Mouse (Mus musculus): ENCODE data around the gene Brsk2. TPM values are rescaled to one million over a fixed set of nuclear protein-coding genes. Genes with fewer than 3 reads are reported as not detected.
A peak's percentile ranks its signal among the peaks of the same experiment; 100 is the strongest.
"Not testable (repeated sequence)": the region's sequence is repeated elsewhere in the genome, so short reads cannot be mapped to it uniquely, and the experiment has no call there.

Gene Brsk2
- polyA plus RNA-seq (2015; fragmentation: Nextera tagmentation; extraction: Ambion mirVana), result 0.32 and 0.57 TPM in 2 replicates

- DNase-seq (ENCODE audit: low spot score), result peak; percentile 90
Observed at GRCm38 (mm10) chr7:141948906-141949798, at the start of gene Brsk2. Gene Brsk2, plus strand, starts transcription at chr7:141949751.

DNA sequence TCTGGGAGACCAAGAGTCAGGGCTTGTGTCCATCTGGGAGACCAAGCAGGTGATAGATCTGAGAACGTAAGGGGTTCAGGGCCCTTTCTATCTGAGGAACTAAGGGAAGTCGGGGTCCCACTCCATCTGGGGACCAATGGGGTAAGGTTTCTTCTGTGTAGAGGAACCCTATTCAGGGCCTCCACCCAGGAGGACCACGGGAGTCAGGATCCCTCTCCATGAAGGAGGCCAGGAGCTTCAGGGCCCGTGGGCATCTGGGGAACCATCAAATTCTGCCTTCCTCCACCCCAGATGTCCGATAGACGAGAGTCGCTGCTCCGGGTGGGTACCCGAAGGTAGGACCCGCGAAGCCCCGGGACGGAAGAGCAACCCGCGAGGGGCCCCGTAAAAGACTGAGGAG, 47.7 kb upstream of the Brsk2 start:
- DNase-seq (ENCODE audit: low spot score), result no peak

GRCm38 (mm10) chr7:141902269-141902729, 47.3 kb upstream of the Brsk2 start:
- peak; percentile 100 for DNase-seq (ENCODE audit: low spot score)

GRCm38 (mm10) chr7:141902791-141903190, 46.8 kb upstream of the Brsk2 start:
- DNase-seq (ENCODE audit: low spot score), result no peak

- DNase-seq (ENCODE audit: low spot score), result no peak
Observed at GRCm38 (mm10) chr7:141908591-141908990, 41.0 kb upstream of the Brsk2 start.

DNA sequence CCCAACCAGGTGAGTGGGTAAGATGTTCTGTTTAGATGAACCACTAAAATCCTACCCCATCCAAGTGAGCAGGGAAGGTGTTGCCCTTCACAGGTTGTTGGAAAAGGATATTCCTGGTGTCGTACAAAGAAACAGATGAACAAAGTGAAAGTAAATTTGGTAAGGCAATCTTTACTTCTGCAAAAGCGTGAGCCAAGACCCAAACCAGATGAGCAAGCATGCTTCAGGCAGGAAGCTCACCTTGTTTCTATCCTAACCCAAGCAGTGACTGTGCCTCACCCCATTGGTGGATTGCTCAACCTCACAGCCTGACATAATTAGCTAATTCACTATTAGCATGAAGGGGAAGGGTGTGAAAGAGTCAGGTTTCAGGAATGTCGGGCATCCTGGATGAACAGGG, 38.2 kb upstream of the Brsk2 start:
- no peak for DNase-seq (ENCODE audit: low spot score)

DNA sequence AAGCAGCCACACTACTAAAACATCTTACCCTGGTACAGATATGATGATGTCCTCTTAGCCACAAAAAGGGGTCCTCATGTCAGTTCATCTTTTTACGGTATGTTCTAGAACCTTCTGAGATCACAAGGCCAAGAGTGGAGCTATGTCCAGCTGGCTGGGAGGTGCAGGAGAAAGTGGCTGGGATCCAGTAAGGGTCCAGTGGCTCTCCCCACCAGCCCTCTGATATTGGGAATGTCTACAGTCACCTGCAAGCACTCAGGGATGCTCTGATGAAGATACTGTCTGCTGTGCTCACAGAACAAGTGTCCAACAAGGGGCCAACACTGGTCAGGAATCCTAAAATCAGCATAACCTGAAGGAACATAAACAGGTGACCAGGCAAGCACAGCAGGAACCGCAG, 31.1 kb upstream of the Brsk2 start, which contains the start of gene Tollip:
Tollip (minus strand) TSS at position 101 of the 400 bp plus-strand sequence.
- DNase-seq (ENCODE audit: low spot score), result no peak

DNA sequence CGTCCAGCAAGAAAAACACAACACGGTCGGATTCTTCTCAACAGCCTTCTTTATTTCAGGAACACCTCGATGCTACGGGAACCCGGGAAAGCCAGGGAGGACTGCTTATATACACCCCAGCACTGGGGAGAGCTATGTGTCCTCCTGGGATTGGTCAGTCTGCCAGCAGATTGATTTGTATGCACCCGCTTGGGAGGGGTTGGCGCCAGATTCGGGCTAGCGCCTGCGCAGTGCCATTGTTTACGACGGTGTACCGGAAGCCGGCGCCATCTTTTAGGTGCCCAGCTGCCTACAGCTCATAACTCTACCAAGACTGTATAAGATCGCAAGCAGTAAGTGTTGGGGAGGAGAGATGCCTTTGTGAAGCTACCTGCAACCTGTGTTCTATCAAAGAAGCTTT, 25.4 kb upstream of the Brsk2 start:
- DNase-seq (ENCODE audit: low spot score), result not testable (repeated sequence)

DNA sequence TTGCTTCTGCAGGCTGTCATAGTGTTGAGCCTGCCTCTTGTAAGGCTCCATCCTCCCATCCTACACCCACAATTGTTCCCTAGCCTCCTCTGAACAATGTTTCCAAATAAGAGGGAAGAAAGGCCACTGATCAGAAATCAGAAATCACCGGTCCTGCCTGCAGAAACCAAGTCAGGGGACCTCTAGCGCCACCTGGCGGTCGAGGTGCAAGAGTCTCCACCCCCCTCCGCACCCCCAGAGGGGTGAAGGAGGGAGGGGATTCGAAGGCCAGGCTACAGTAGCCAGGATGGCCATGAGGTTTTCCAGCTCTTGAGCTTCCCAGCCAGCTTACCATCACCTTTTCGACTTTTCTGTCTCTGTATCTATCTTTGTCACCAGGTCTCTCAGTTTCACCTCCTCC, 24.6 kb upstream of the Brsk2 start:
- peak; percentile 57 for DNase-seq (ENCODE audit: low spot score)

DNA sequence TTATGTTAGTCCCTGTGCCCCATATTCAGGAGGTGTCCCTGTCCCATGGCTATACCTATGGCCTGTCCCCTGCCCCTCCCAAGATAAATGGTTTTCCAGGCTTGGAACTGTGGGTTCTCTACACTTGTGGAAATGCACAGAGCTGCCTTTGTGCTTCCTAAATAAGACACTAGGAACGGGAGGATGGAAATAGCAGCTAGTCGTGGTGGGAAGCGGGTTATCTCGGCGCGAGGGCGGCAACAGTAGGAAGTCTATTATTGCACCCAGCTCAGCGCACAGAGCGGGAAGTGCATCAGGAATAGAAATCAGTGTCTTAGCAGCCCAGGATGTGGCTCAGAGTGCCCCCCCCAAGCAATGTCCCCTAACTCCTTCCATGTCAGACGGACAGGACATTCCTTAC, 20.9 kb upstream of the Brsk2 start:
- DNase-seq (ENCODE audit: low spot score), result no peak

GRCm38 (mm10) chr7:141934128-141934898, 15.2 kb upstream of the Brsk2 start:
- DNase-seq (ENCODE audit: low spot score), result no peak

GRCm38 (mm10) chr7:141934951-141935350, 14.6 kb upstream of the Brsk2 start:
- DNase-seq (ENCODE audit: low spot score), result no peak

GRCm38 (mm10) chr7:141943444-141943843, 6.1 kb upstream of the Brsk2 start:
- DNase-seq (ENCODE audit: low spot score), result no peak

DNA sequence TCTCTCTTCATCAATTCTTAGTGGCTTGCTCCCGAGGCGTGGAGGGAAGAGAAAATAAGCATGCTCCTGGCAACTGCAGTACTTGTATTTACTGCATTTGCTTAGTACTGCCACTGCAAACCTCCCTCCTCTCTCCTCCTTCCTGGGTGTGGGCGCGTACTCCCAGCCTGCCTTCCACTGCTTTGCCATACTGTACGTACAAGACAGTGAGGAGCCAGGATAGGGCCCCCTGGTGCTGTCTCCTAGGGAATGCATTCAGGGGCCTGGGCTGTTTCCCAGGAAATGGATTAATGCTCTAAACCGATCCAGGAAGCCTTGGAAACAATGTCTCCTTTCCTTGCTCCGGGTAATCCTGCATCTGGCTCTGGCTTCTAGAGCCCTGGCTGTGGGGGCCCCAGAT, 3.6 kb upstream of the Brsk2 start:
- no peak for DNase-seq (ENCODE audit: low spot score)

GRCm38 (mm10) chr7:141947512-141947911, 2.0 kb upstream of the Brsk2 start:
- DNase-seq (ENCODE audit: low spot score), result no peak

DNA sequence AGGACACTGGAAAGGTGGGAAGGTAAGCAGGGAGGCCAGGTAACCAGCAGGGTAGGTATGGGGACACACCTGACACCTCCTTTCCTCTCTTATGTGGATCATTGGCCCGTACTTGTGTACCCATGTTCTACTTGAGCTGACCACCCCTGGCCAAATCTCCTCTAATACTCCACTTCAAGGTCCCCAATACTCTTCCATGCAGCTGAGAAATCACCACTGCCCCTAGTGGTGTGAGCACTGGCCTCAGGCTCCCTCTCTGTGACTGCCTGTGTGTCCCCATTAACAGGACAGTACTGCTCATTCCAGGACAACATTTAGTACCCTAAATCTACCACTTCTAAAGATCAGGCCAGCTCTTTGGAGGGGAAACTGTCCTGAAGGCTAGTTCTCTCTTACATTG, 1.5 kb upstream of the Brsk2 start:
- DNase-seq (ENCODE audit: low spot score), result no peak

DNA sequence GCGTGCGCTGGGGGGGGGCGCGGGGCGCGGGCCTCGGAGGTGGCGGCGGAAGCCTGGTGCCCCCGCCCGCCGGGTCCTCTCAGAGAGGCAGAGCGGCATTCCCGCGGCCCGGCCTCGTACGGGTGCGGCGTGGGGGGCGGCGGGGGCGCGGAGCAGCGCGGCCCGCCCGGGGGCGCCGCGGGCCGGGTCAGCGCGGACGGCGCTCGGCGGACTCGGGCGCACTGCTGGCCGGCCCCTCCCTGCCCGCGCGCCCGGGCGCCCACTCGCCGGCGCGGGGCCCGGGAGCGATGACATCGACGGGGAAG, 200 bp downstream of the Brsk2 start:
- no peak for DNase-seq (ENCODE audit: low spot score)

GRCm38 (mm10) chr7:141950104-141951013, 808 bp downstream of the Brsk2 start:
- DNase-seq (ENCODE audit: low spot score), result no peak

- DNase-seq (ENCODE audit: low spot score), result no peak
Observed at GRCm38 (mm10) chr7:141951821-141952220, 2.3 kb downstream of the Brsk2 start.

DNA sequence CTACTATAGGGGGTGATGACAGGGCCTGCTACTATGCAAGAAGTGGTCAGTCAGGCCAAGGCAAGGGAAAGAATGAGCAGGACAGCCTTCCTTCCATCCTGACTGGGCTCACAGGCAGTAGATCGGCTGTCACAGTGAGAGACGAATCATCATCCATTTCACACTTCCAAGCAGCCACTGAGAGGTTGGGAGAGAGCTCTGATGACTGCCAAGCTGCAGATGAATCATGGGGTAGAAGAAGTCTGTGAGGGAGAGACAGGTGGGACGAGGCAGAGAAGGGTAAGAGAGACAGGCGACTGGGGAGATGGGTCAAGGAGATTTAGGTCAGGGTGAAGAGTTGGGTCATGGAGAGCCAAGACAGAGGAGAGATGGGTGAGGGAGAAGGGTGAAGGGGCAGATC, 3.4 kb downstream of the Brsk2 start:
- DNase-seq (ENCODE audit: low spot score), result no peak

- DNase-seq (ENCODE audit: low spot score), result no peak
Observed at GRCm38 (mm10) chr7:141953616-141954015, 4.1 kb downstream of the Brsk2 start.

All from thymus, postnatal 0 days (tissue).